Mouse (Mus musculus) heart, embryonic 13.5 days (tissue): Measurements from ENCODE around the gene Zyx. TPM values are rescaled to one million over a fixed set of nuclear protein-coding genes. Genes with fewer than 3 reads are reported as not detected.

Source experiments
- ATAC-seq: fragments of 200-750 bp; cut with Nextera tagmentation; 2 replicates; pipeline ENCODE4 v1.8.0; 2017; ENCODE audit warnings: moderate TSS enrichment; ENCODE audit not compliant: insufficient number of reproducible peaks, low FRiP score, low TSS enrichment; ENCODE audit errors: extremely low read depth
- H3K27ac ChIP-seq: fragments of 300-500 bp; sonication (generic); replicated peaks from 2 replicates; pipeline ENCODE4 v1.5.1; 2015; ENCODE audit warnings: moderate library complexity, mild to moderate bottlenecking, inconsistent platforms
- H3K27me3 ChIP-seq: fragments of 300-500 bp; sonication (generic); replicated peaks from 2 replicates; pipeline ENCODE4 v1.6.1; 2015; ENCODE audit warnings: mild to moderate bottlenecking, inconsistent platforms
- H3K36me3 ChIP-seq: fragments of 300-500 bp; sonication (generic); 2 replicates; pipeline ENCODE4 v1.6.1; 2015; ENCODE audit warnings: mild to moderate bottlenecking, inconsistent platforms
- H3K4me1 ChIP-seq: fragments of 300-500 bp; sonication (generic); 2 replicates; pipeline ENCODE4 v1.6.1; 2015; ENCODE audit warnings: inconsistent platforms
- H3K4me2 ChIP-seq: fragments of 300-500 bp; sonication (generic); 2 replicates; pipeline ENCODE4 v1.6.1; 2015; ENCODE audit warnings: inconsistent platforms, mild to moderate bottlenecking, moderate library complexity
- H3K4me3 ChIP-seq: fragments of 300-500 bp; sonication (generic); 2 replicates; pipeline ENCODE4 v1.5.1; 2015; ENCODE audit warnings: moderate library complexity, mild to moderate bottlenecking, inconsistent platforms
- H3K9ac ChIP-seq: fragments of 300-500 bp; sonication (generic); 2 replicates; pipeline ENCODE4 v1.6.1; 2015; ENCODE audit warnings: inconsistent platforms, mild to moderate bottlenecking, moderate library complexity
- H3K9me3 ChIP-seq: fragments of 300-500 bp; sonication (generic); 2 replicates; pipeline ENCODE4 v1.6.1; 2016; ENCODE audit warnings: inconsistent platforms
- WGBS: fragments of 180-500 bp; shearing (Covaris S2); methylation state at CpG from one replicate; pipeline ENCODE4 v1.1.7; 2015; ENCODE audit warnings: mixed read lengths; 5-methylcytosine and 5-hydroxymethylcytosine counted together
- polyA plus RNA-seq: library from polyadenylated mRNA; unstranded; fragments of >200 nt; fragmentation: Nextera tagmentation; extraction: Ambion mirVana; gene quantifications from 2 replicates; pipeline ENCODE4 v1.2.1, GENCODE M21; 2015

Gene Zyx
- 156 and 173 TPM in 2 replicates for polyA plus RNA-seq

DNA sequence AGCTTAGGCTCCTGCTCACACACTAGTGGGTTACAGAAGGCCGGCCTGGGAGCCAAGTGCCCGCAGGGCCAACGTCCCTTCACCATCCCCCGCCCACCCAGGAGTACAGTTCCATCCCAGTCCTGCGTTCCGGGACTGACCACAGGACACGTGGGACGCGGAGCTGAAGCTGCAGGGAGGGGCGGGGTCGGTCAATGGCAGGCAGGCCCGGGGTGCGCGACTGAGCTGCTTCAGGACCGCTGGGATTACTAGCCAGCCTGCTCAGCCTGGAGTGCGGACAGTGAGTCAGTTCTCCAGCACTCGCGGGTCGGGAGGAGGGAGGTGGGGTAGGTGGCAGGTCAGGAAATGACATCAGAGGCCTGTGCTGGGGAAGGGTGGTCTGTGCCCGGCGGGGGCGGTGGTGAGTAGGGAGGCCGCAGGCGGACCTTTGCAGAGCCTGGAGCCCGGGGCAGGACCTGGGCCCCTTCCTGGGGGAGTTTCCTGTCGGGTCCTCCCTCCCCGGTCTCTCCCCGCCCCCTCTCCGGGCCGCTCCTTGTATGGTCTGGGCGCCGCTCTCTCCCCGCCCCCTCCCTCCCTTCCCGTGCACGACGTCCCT lies at the start of gene Zyx:
Zyx (plus strand) TSS at position 205 of the 595 bp plus-strand sequence.
- peaks cover 31% of the 10 kb centered on the region for H3K36me3 ChIP-seq
- no peaks in the 10 kb centered on the region for H3K27me3 ChIP-seq
- no peaks in the 10 kb centered on the region for H3K9me3 ChIP-seq
- H3K4me1 ChIP-seq = peaks cover 45% of the 10 kb centered on the region
- peak within 1 kb of the TSS; percentile 100 for H3K27ac ChIP-seq
- H3K4me3 ChIP-seq = peak within 1 kb of the TSS; percentile 94
- ATAC-seq = peak; percentile 88
- H3K9ac ChIP-seq = peak within 1 kb of the TSS; percentile 100
- peak within 1 kb of the TSS; percentile 98 for H3K4me2 ChIP-seq
- 0% methylated on average over 28 of the region's 36 CpGs for WGBS

DNA sequence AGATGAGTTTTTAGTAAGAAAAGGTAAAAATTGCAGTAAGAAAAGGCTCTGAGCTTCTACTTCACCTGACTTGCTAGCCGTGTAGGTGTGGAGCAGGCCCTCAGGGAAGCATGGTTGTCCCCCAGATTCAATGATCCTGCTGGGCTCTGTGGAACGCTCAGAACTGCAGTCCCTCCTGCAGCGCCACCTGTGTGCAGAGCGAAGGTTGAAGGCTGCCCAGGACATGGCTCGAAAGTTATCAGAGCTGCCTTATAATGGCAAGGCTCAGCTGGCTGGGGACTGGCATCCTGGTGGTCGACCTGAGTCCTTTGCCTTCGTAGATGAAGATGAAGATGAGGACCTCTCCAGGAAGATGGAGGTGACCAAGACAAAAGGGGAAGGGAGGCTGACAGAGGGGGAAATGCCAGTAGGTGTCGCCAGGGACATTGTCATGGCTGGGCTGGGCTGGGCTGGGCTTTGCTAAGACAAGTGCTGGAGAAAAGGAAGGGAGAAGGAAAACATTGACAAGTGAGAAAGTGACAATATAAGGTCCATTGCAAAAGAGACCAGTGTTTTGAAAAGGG lies 39.5 kb upstream of the Zyx start:
- no peak for ATAC-seq
- H3K4me2 ChIP-seq = no peak overlapping the region
- no peaks in the 10 kb centered on the region for H3K27me3 ChIP-seq
- H3K27ac ChIP-seq = no peak overlapping the region
- H3K9me3 ChIP-seq = no peaks in the 10 kb centered on the region
- H3K9ac ChIP-seq = no peak overlapping the region
- WGBS = 45% methylated on average over 8 of the region's 8 CpGs
- H3K4me3 ChIP-seq = no peak overlapping the region
- H3K4me1 ChIP-seq = no peaks in the 10 kb centered on the region
- H3K36me3 ChIP-seq = peaks cover 38% of the 10 kb centered on the region

- Histone ChIP-seq H3K36me3 (peaks cover 38% of the 10 kb centered on the region), H3K4me3 (no peak overlapping the region), H3K27ac (no peak overlapping the region), H3K27me3 (no peaks in the 10 kb centered on the region), H3K9ac (no peak overlapping the region), H3K9me3 (no peaks in the 10 kb centered on the region), H3K4me1 (no peaks in the 10 kb centered on the region), H3K4me2 (no peak overlapping the region)
- ATAC-seq = no peak
- 78% methylated on average over 2 of the region's 2 CpGs for WGBS
Measured at GRCm38 (mm10) chr6:42310427-42311053, 38.9 kb upstream of the Zyx start.

GRCm38 (mm10) chr6:42318293-42318692 lies 31.1 kb upstream of the Zyx start:
- WGBS = 69% methylated on average over 4 of the region's 4 CpGs
- Histone ChIP-seq H3K27me3 (peaks cover 43% of the 10 kb centered on the region), H3K4me3 (no peak overlapping the region), H3K9me3 (no peaks in the 10 kb centered on the region), H3K4me1 (peaks cover 3% of the 10 kb centered on the region), H3K36me3 (peaks cover 9% of the 10 kb centered on the region), H3K27ac (no peak overlapping the region), H3K9ac (no peak overlapping the region), H3K4me2 (no peak overlapping the region)
- no peak for ATAC-seq

- Histone ChIP-seq H3K27me3 (peaks cover 64% of the 10 kb centered on the region), H3K36me3 (no peaks in the 10 kb centered on the region), H3K9me3 (no peaks in the 10 kb centered on the region), H3K9ac (peak overlapping the region; percentile 67), H3K4me3 (peak overlapping the region; percentile 67), H3K4me1 (peaks cover 19% of the 10 kb centered on the region), H3K27ac (no peak overlapping the region), H3K4me2 (peak overlapping the region; percentile 97)
- under 1% methylated on average over 24 of the region's 28 CpGs for WGBS
- ATAC-seq = no peak
Measured at GRCm38 (mm10) chr6:42323371-42324066, 25.9 kb upstream of the Zyx start.

GRCm38 (mm10) chr6:42324067-42324481 lies 25.4 kb upstream of the Zyx start:
- Histone ChIP-seq H3K4me3 (peak overlapping the region; percentile 67), H3K4me2 (peak overlapping the region; percentile 97), H3K9me3 (no peaks in the 10 kb centered on the region), H3K27ac (no peak overlapping the region), H3K9ac (peak overlapping the region; percentile 67), H3K27me3 (peaks cover 61% of the 10 kb centered on the region), H3K36me3 (no peaks in the 10 kb centered on the region), H3K4me1 (peaks cover 19% of the 10 kb centered on the region)
- under 1% methylated on average over 26 of the region's 32 CpGs for WGBS
- ATAC-seq = 0 out of 2 replicates have a peak, but pooled peaks have one; percentile 26

- WGBS = under 1% methylated on average over 37 of the region's 68 CpGs
- peak within 1 kb of the TSS; percentile 67 for H3K9ac ChIP-seq
- H3K9me3 ChIP-seq = no peaks in the 10 kb centered on the region
- H3K36me3 ChIP-seq = no peaks in the 10 kb centered on the region
- H3K4me3 ChIP-seq = peak within 1 kb of the TSS; percentile 67
- H3K27ac ChIP-seq = no peak within 1 kb of the TSS
- peak; percentile 21; the same call in 1 of the 2 replicates for ATAC-seq
- peak within 1 kb of the TSS; percentile 97 for H3K4me2 ChIP-seq
- peaks cover 19% of the 10 kb centered on the region for H3K4me1 ChIP-seq
- H3K27me3 ChIP-seq = peaks cover 58% of the 10 kb centered on the region
Measured at GRCm38 (mm10) chr6:42324482-42325267, 24.8 kb upstream of the Zyx start, which contains the start of gene Fam131b. Gene Fam131b (minus strand): TSS chr6:42324643.

DNA sequence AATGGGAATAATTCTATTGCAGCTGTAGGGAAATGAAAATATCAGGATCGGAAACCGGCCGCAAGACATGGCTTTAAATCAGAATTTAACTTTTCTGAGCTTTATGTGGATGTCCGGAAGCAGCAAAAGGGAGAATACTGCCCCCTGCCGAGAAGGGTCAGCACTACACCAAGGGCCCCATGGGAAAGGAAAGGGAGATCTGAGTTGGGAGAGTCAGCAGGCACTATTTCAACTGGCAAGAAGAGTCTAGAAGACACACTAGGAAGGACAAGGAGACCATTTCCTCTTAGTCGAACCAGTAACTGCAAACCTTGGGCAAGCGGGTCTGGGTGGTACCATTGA lies 24.2 kb upstream of the Zyx start:
- no peak for ATAC-seq
- H3K9ac ChIP-seq = peak overlapping the region; percentile 67

GRCm38 (mm10) chr6:42326509-42326908 lies 22.9 kb upstream of the Zyx start:
- Histone ChIP-seq H3K36me3 (no peaks in the 10 kb centered on the region), H3K4me3 (no peak overlapping the region), H3K27ac (no peak overlapping the region), H3K27me3 (peaks cover 44% of the 10 kb centered on the region), H3K4me1 (peaks cover 19% of the 10 kb centered on the region), H3K4me2 (no peak overlapping the region), H3K9me3 (no peaks in the 10 kb centered on the region), H3K9ac (no peak overlapping the region)
- WGBS = 61% methylated on average over 3 of the region's 3 CpGs
- ATAC-seq = no peak

More for the DNA sequence above, 24.2 kb upstream of the Zyx start:
- 6% methylated on average over 7 of the region's 7 CpGs for WGBS
- Histone ChIP-seq H3K4me3 (peak overlapping the region; percentile 67), H3K36me3 (no peaks in the 10 kb centered on the region), H3K27ac (no peak overlapping the region), H3K4me1 (peaks cover 19% of the 10 kb centered on the region), H3K27me3 (peaks cover 54% of the 10 kb centered on the region), H3K9me3 (no peaks in the 10 kb centered on the region), H3K4me2 (peak overlapping the region; percentile 97)

DNA sequence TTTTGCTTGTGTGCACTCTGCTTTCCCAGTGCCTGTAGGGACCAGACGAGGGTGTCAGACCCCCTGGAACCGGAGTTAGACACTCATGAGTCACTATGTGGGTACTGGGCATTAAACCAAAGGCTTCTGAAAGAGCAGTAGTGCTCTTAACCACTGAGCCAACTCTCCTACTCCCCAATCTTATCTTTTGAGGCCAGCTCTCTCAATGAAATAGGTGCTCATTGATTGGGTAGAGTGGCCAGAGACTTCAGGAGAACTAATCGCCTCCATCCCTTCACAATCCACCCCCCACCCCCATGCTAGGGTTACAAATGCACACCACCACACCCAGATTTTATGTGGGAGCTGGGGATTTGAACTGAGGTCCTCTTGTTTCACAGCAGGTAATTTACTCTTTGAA lies 20.7 kb upstream of the Zyx start:
- no peaks in the 10 kb centered on the region for H3K36me3 ChIP-seq
- peaks cover 21% of the 10 kb centered on the region for H3K27me3 ChIP-seq
- no peak overlapping the region for H3K4me3 ChIP-seq
- no peaks in the 10 kb centered on the region for H3K9me3 ChIP-seq
- 64% methylated on average over 3 of the region's 3 CpGs for WGBS
- peaks cover 11% of the 10 kb centered on the region for H3K4me1 ChIP-seq
- ATAC-seq = no peak
- no peak overlapping the region for H3K4me2 ChIP-seq
- H3K9ac ChIP-seq = no peak overlapping the region
- no peak overlapping the region for H3K27ac ChIP-seq

GRCm38 (mm10) chr6:42330216-42330615 lies 19.2 kb upstream of the Zyx start:
- Histone ChIP-seq H3K4me2 (no peak overlapping the region), H3K36me3 (no peaks in the 10 kb centered on the region), H3K27ac (no peak overlapping the region), H3K27me3 (peaks cover 7% of the 10 kb centered on the region; the same call in 1 of the 2 replicates), H3K4me1 (peaks cover 2% of the 10 kb centered on the region; the same call in 1 of the 2 replicates), H3K4me3 (no peak overlapping the region), H3K9me3 (no peaks in the 10 kb centered on the region), H3K9ac (no peak overlapping the region)
- no peak for ATAC-seq
- 67% methylated on average over 3 of the region's 3 CpGs for WGBS
